Mouse (Mus musculus) stomach, embryonic 16.5 days (tissue): ENCODE data around the gene Ptbp1. TPM values are rescaled to one million over a fixed set of nuclear protein-coding genes. Genes with fewer than 3 reads are reported as not detected.

Source experiments
- ATAC-seq: fragments of 200-750 bp; cut with Nextera tagmentation; 2 replicates; pipeline ENCODE4 v1.8.0; 2017; ENCODE audit warnings: moderate number of reproducible peaks, moderate TSS enrichment; ENCODE audit not compliant: insufficient read depth, low FRiP score
- H3K27ac ChIP-seq: fragments of 300-500 bp; sonication (generic); 2 replicates; pipeline ENCODE4 v1.5.1; 2014; ENCODE audit warnings: low read length
- H3K27me3 ChIP-seq: fragments of 300-500 bp; sonication (generic); 2 replicates; pipeline ENCODE4 v1.6.1; 2014; ENCODE audit warnings: low read length, control low read depth, mixed read lengths; ENCODE audit not compliant: control insufficient read depth, insufficient read depth
- H3K36me3 ChIP-seq: fragments of 300-500 bp; sonication (generic); 2 replicates; pipeline ENCODE4 v1.6.1; 2014; ENCODE audit warnings: low read length; ENCODE audit not compliant: control insufficient read depth, insufficient read depth
- H3K4me1 ChIP-seq: fragments of 300-500 bp; sonication (generic); 2 replicates; pipeline ENCODE4 v1.6.1; 2014; ENCODE audit warnings: low read length, control low read depth, mixed read lengths; ENCODE audit not compliant: control insufficient read depth, insufficient read depth
- H3K4me2 ChIP-seq: fragments of 300-500 bp; sonication (generic); 2 replicates; pipeline ENCODE4 v1.6.1; 2014; ENCODE audit warnings: low read depth, low read length, mixed read lengths
- H3K4me3 ChIP-seq: fragments of 300-500 bp; sonication (generic); replicated peaks from 2 replicates; pipeline ENCODE4 v1.5.1; 2014; ENCODE audit warnings: mild to moderate bottlenecking, low read length
- H3K9ac ChIP-seq: fragments of 300-500 bp; sonication (generic); 2 replicates; pipeline ENCODE4 v1.6.1; 2014; ENCODE audit warnings: low read length
- H3K9me3 ChIP-seq: fragments of 300-500 bp; sonication (generic); replicated peaks from 2 replicates; pipeline ENCODE4 v1.6.1; 2016; ENCODE audit warnings: low read length, control low read depth; ENCODE audit not compliant: control insufficient read depth
- WGBS: fragments of 180-500 bp; shearing (Covaris S2); extraction: QIAGEN DNeasy Blood & Tissue Kit; methylation state at CpG from one replicate; pipeline ENCODE4 v1.1.7; 2014; 5-methylcytosine and 5-hydroxymethylcytosine counted together
- polyA plus RNA-seq: library from polyadenylated mRNA; unstranded; fragments of >200 nt; fragmentation: Nextera tagmentation; extraction: Ambion mirVana; gene quantifications from 2 replicates; pipeline ENCODE4 v1.2.1, GENCODE M21; 2015

Ptbp1 gene
- polyA plus RNA-seq, 1 experiment from 2014 or later = 268 TPM

GRCm38 (mm10) chr10:79815671-79816494, 38.3 kb upstream of the Ptbp1 start:
- Histone ChIP-seq H3K4me3 (no peak overlapping the region), H3K36me3 (0 out of 2 replicates have a peak, but pooled peaks cover 5% of the 10 kb centered on the region), H3K9me3 (no peaks in the 10 kb centered on the region), H3K4me2 (no peak overlapping the region), H3K27ac (no peak overlapping the region), H3K4me1 (peaks cover 14% of the 10 kb centered on the region; the same call in 1 of the 2 replicates), H3K9ac (no peak overlapping the region), H3K27me3 (no peaks in the 10 kb centered on the region)
- 84% methylated on average over 12 of the region's 12 CpGs for WGBS
- no peak for ATAC-seq

GRCm38 (mm10) chr10:79817111-79817510, 37.1 kb upstream of the Ptbp1 start:
- H3K9ac ChIP-seq = no peak overlapping the region

GRCm38 (mm10) chr10:79818225-79818624, 36.0 kb upstream of the Ptbp1 start:
- no peak overlapping the region for H3K4me3 ChIP-seq
- H3K4me1 ChIP-seq = peaks cover 24% of the 10 kb centered on the region
- H3K27ac ChIP-seq = 0 out of 2 replicates have a peak overlapping the region, but pooled peaks have one; percentile 18
- WGBS = 60% methylated on average over 4 of the region's 4 CpGs
- no peak overlapping the region for H3K4me2 ChIP-seq
- H3K9me3 ChIP-seq = no peaks in the 10 kb centered on the region
- no peak for ATAC-seq
- no peak overlapping the region for H3K9ac ChIP-seq
- no peaks in the 10 kb centered on the region for H3K27me3 ChIP-seq
- 0 out of 2 replicates have a peak, but pooled peaks cover 5% of the 10 kb centered on the region for H3K36me3 ChIP-seq

More at GRCm38 (mm10) chr10:79817111-79817510, 37.1 kb upstream of the Ptbp1 start:
- Histone ChIP-seq H3K4me2 (no peak overlapping the region), H3K4me3 (no peak overlapping the region), H3K27me3 (no peaks in the 10 kb centered on the region), H3K36me3 (0 out of 2 replicates have a peak, but pooled peaks cover 5% of the 10 kb centered on the region), H3K4me1 (peaks cover 16% of the 10 kb centered on the region), H3K27ac (no peak overlapping the region; the same call in 1 of the 2 replicates), H3K9me3 (no peaks in the 10 kb centered on the region)
- 80% methylated on average over 2 of the region's 2 CpGs for WGBS
- ATAC-seq = no peak

- Histone ChIP-seq H3K4me2 (no peak overlapping the region), H3K9me3 (no peaks in the 10 kb centered on the region), H3K27ac (no peak overlapping the region), H3K4me3 (no peak overlapping the region), H3K27me3 (no peaks in the 10 kb centered on the region), H3K4me1 (peaks cover 29% of the 10 kb centered on the region), H3K36me3 (0 out of 2 replicates have a peak, but pooled peaks cover 5% of the 10 kb centered on the region), H3K9ac (no peak overlapping the region)
- 89% methylated on average over 17 of the region's 17 CpGs for WGBS
- no peak for ATAC-seq
Observed at GRCm38 (mm10) chr10:79819606-79820005, 34.6 kb upstream of the Ptbp1 start.

- H3K9ac ChIP-seq = peak overlapping the region; percentile 46; the same call in 1 of the 2 replicates
- H3K4me2 ChIP-seq = peak overlapping the region; percentile 15; the same call in 1 of the 2 replicates
- H3K36me3 ChIP-seq = 0 out of 2 replicates have a peak, but pooled peaks cover 5% of the 10 kb centered on the region
- H3K27ac ChIP-seq = peak overlapping the region; percentile 95
- H3K9me3 ChIP-seq = no peaks in the 10 kb centered on the region
- no peaks in the 10 kb centered on the region for H3K27me3 ChIP-seq
- H3K4me3 ChIP-seq = no peak overlapping the region
- H3K4me1 ChIP-seq = peaks cover 32% of the 10 kb centered on the region
- ATAC-seq = no peak
- WGBS = 78% methylated on average over 8 of the region's 8 CpGs
Observed at GRCm38 (mm10) chr10:79820277-79820676, 34.0 kb upstream of the Ptbp1 start.

GRCm38 (mm10) chr10:79820782-79821181, 33.4 kb upstream of the Ptbp1 start, which contains the start of gene Misp:
Gene Misp (plus strand): TSS chr10:79820989.
- H3K4me2 ChIP-seq = peak within 1 kb of the TSS; percentile 50

GRCm38 (mm10) chr10:79821731-79822130, 32.5 kb upstream of the Ptbp1 start:
- Histone ChIP-seq H3K4me2 (peak overlapping the region; percentile 50), H3K27me3 (no peaks in the 10 kb centered on the region), H3K9ac (peak overlapping the region; percentile 57), H3K4me1 (peaks cover 32% of the 10 kb centered on the region), H3K36me3 (0 out of 2 replicates have a peak, but pooled peaks cover 3% of the 10 kb centered on the region), H3K4me3 (peak overlapping the region; percentile 15), H3K9me3 (no peaks in the 10 kb centered on the region), H3K27ac (peak overlapping the region; percentile 95)
- no peak for ATAC-seq
- 74% methylated on average over 12 of the region's 12 CpGs for WGBS

More at GRCm38 (mm10) chr10:79820782-79821181, 33.4 kb upstream of the Ptbp1 start, which contains the start of gene Misp:
- peak within 1 kb of the TSS; percentile 67 for H3K9ac ChIP-seq
- peak within 1 kb of the TSS; percentile 95 for H3K27ac ChIP-seq
- 44% methylated on average over 11 of the region's 11 CpGs for WGBS
- H3K4me1 ChIP-seq = peaks cover 32% of the 10 kb centered on the region
- peak; percentile 26; the same call in 1 of the 2 replicates for ATAC-seq
- H3K36me3 ChIP-seq = 0 out of 2 replicates have a peak, but pooled peaks cover 5% of the 10 kb centered on the region
- peak within 1 kb of the TSS; percentile 15 for H3K4me3 ChIP-seq
- H3K9me3 ChIP-seq = no peaks in the 10 kb centered on the region
- H3K27me3 ChIP-seq = no peaks in the 10 kb centered on the region

GRCm38 (mm10) chr10:79822372-79822771, 31.9 kb upstream of the Ptbp1 start:
- Histone ChIP-seq H3K27ac (peak overlapping the region; percentile 95), H3K36me3 (no peaks in the 10 kb centered on the region), H3K27me3 (no peaks in the 10 kb centered on the region), H3K4me3 (peak overlapping the region; percentile 40), H3K9me3 (no peaks in the 10 kb centered on the region), H3K9ac (peak overlapping the region; percentile 57), H3K4me2 (peak overlapping the region; percentile 50), H3K4me1 (peaks cover 32% of the 10 kb centered on the region)
- 24% methylated on average over 17 of the region's 17 CpGs for WGBS
- peak; percentile 88 for ATAC-seq

GRCm38 (mm10) chr10:79823011-79823410, 31.2 kb upstream of the Ptbp1 start:
- H3K9ac ChIP-seq = peak overlapping the region; percentile 57
- 48% methylated on average over 6 of the region's 6 CpGs for WGBS

More at GRCm38 (mm10) chr10:79823011-79823410, 31.2 kb upstream of the Ptbp1 start:
- no peaks in the 10 kb centered on the region for H3K36me3 ChIP-seq
- peak overlapping the region; percentile 50 for H3K4me2 ChIP-seq
- ATAC-seq = peak; percentile 20
- peak overlapping the region; percentile 95 for H3K27ac ChIP-seq
- no peaks in the 10 kb centered on the region for H3K27me3 ChIP-seq
- no peaks in the 10 kb centered on the region for H3K9me3 ChIP-seq
- peak overlapping the region; percentile 40 for H3K4me3 ChIP-seq
- H3K4me1 ChIP-seq = peaks cover 32% of the 10 kb centered on the region
